Mouse (Mus musculus) midbrain, embryonic 16.5 days (tissue): ENCODE results near the gene Dbh. TPM values are rescaled to one million over a fixed set of nuclear protein-coding genes. Genes with fewer than 3 reads are reported as not detected.
A peak's percentile ranks its signal among the peaks of the same experiment; 100 is the strongest.

Experiments used
- ATAC-seq: fragments of 200-750 bp; cut with Nextera tagmentation; 2 replicates; pipeline ENCODE4 v1.8.0; 2017; ENCODE audit warnings: moderate TSS enrichment
- H3K27ac ChIP-seq: fragments of 300-500 bp; sonication (generic); 2 replicates; pipeline ENCODE4 v1.5.1; 2014; ENCODE audit warnings: mild to moderate bottlenecking, low read length, mixed read lengths
- H3K27me3 ChIP-seq: fragments of 300-500 bp; sonication (generic); 2 replicates; pipeline ENCODE4 v1.6.1; 2014; ENCODE audit warnings: low read depth, low read length, mixed read lengths; ENCODE audit not compliant: control insufficient read depth, insufficient read depth
- H3K36me3 ChIP-seq: fragments of 300-500 bp; sonication (generic); 2 replicates; pipeline ENCODE4 v1.6.1; 2014; ENCODE audit warnings: mild to moderate bottlenecking, low read length, moderate library complexity, mixed read lengths; ENCODE audit not compliant: control insufficient read depth, insufficient read depth
- H3K4me1 ChIP-seq: fragments of 300-500 bp; sonication (generic); 2 replicates; pipeline ENCODE4 v1.6.1; 2014; ENCODE audit warnings: mild to moderate bottlenecking, low read length, mixed read lengths; ENCODE audit not compliant: control insufficient read depth, insufficient read depth
- H3K4me2 ChIP-seq: fragments of 300-500 bp; sonication (generic); 2 replicates; pipeline ENCODE4 v1.6.1; 2014; ENCODE audit warnings: mild to moderate bottlenecking, low read length, mixed read lengths
- H3K4me3 ChIP-seq: fragments of 300-500 bp; sonication (generic); 2 replicates; pipeline ENCODE4 v1.5.1; 2014; ENCODE audit warnings: low read depth, mild to moderate bottlenecking, low read length, moderate library complexity, mixed read lengths
- H3K9ac ChIP-seq: fragments of 300-500 bp; sonication (generic); 2 replicates; pipeline ENCODE4 v1.6.1; 2014; ENCODE audit warnings: low read depth, low read length, mixed read lengths
- H3K9me3 ChIP-seq: fragments of 300-500 bp; sonication (generic); replicated peaks from 2 replicates; pipeline ENCODE4 v1.6.1; 2014; ENCODE audit warnings: mild to moderate bottlenecking, low read length, mixed read lengths; ENCODE audit not compliant: control insufficient read depth, poor library complexity, severe bottlenecking
- WGBS: fragments of 180-500 bp; shearing (Covaris S2); extraction: QIAGEN DNeasy Blood & Tissue Kit; methylation state at CpG from one replicate; pipeline ENCODE4 v1.1.7; 2014; 5-methylcytosine and 5-hydroxymethylcytosine counted together
- polyA plus RNA-seq: library from polyadenylated mRNA; unstranded; fragments of >200 nt; fragmentation: Nextera tagmentation; extraction: Ambion mirVana; gene quantifications from 2 replicates; pipeline ENCODE4 v1.2.1, GENCODE M21; 2015

The Dbh gene
- polyA plus RNA-seq, 1 experiment from 2014 or later = 0.88 TPM

- no peak overlapping the region for H3K4me2 ChIP-seq
- no peak for ATAC-seq
- H3K4me1 ChIP-seq = no peaks in the 10 kb centered on the region
- 75% methylated on average over 3 of the region's 3 CpGs for WGBS
- H3K36me3 ChIP-seq = no peaks in the 10 kb centered on the region
- no peaks in the 10 kb centered on the region for H3K9me3 ChIP-seq
- no peak overlapping the region for H3K4me3 ChIP-seq
- no peak overlapping the region for H3K9ac ChIP-seq
- no peaks in the 10 kb centered on the region for H3K27me3 ChIP-seq
- H3K27ac ChIP-seq = no peak overlapping the region
Measured at GRCm38 (mm10) chr2:27128990-27129389, 36.0 kb upstream of the Dbh start.

- Histone ChIP-seq H3K4me1 (no peaks in the 10 kb centered on the region), H3K9me3 (no peaks in the 10 kb centered on the region), H3K27ac (no peak overlapping the region), H3K4me3 (no peak overlapping the region), H3K36me3 (no peaks in the 10 kb centered on the region), H3K4me2 (no peak overlapping the region), H3K9ac (no peak overlapping the region), H3K27me3 (peaks cover 3% of the 10 kb centered on the region)
- 90% methylated on average over 5 of the region's 5 CpGs for WGBS
- no peak for ATAC-seq
Measured at GRCm38 (mm10) chr2:27135935-27136334, 29.1 kb upstream of the Dbh start.

DNA sequence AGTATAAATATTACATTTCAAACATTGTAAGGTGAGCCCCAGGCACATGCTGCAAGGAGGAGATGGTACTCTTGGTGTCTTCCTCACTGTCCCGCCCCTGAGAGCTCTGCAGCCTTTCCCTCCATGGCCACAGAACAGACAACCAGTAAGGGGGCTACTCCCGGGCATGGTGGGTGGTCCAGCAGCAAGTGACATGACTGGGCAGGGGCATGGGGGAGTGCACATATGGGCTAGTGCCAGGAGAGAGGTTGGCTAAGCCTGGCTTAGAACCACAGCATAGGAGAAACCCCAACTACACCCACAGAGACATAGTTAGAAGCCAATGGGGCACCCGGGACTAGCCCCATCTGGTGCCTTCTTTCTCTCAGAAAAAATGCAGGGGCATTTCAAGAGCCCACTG lies 28.7 kb upstream of the Dbh start:
- no peaks in the 10 kb centered on the region for H3K9me3 ChIP-seq
- peaks cover 6% of the 10 kb centered on the region for H3K27me3 ChIP-seq
- 70% methylated on average over 3 of the region's 3 CpGs for WGBS
- H3K36me3 ChIP-seq = no peaks in the 10 kb centered on the region
- no peak overlapping the region for H3K4me3 ChIP-seq
- H3K9ac ChIP-seq = no peak overlapping the region
- no peak overlapping the region for H3K4me2 ChIP-seq
- H3K27ac ChIP-seq = no peak overlapping the region
- no peak for ATAC-seq
- H3K4me1 ChIP-seq = no peaks in the 10 kb centered on the region

- no peak for ATAC-seq
- H3K4me2 ChIP-seq = no peak overlapping the region
- peaks cover 10% of the 10 kb centered on the region for H3K27me3 ChIP-seq
- no peak overlapping the region for H3K27ac ChIP-seq
- H3K36me3 ChIP-seq = no peaks in the 10 kb centered on the region
- H3K9ac ChIP-seq = no peak overlapping the region
- H3K4me1 ChIP-seq = no peaks in the 10 kb centered on the region; the same call in 1 of the 2 replicates
- WGBS = 88% methylated on average over 1 of the region's 1 CpGs
- no peak overlapping the region for H3K4me3 ChIP-seq
- no peaks in the 10 kb centered on the region for H3K9me3 ChIP-seq
Measured at GRCm38 (mm10) chr2:27136789-27137188, 28.2 kb upstream of the Dbh start.

DNA sequence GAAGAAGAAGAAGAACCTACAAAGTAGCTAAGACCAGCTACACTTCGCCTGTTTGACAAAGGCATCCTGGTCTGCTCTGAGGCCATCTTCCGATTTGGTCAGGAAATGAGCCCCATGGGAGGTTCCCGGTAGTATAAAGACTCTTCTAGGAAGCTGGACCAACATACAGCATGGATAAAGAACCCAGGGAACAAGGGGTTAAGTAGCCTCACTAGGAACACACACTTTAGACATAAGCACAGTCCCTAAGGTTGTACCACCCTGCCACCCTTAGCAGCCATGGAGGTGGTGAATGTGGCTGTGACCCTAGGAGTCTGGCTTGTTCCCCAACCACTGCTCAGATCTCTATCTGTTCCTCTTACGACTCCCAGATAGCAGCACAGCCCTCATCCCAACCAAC lies 26.7 kb upstream of the Dbh start:
- Histone ChIP-seq H3K36me3 (no peaks in the 10 kb centered on the region), H3K27me3 (peaks cover 12% of the 10 kb centered on the region), H3K4me3 (no peak overlapping the region), H3K4me1 (peaks cover 5% of the 10 kb centered on the region; the same call in 1 of the 2 replicates), H3K9ac (no peak overlapping the region), H3K4me2 (no peak overlapping the region), H3K27ac (no peak overlapping the region), H3K9me3 (no peaks in the 10 kb centered on the region)
- no peak for ATAC-seq
- WGBS = 74% methylated on average over 4 of the region's 4 CpGs

GRCm38 (mm10) chr2:27141950-27142693 lies 22.9 kb upstream of the Dbh start, which contains the start of gene Fam163b:
Fam163b (minus strand) TSS chr2:27142491.
- 1% methylated on average over 54 of the region's 62 CpGs for WGBS
- peak within 1 kb of the TSS; percentile 89 for H3K4me2 ChIP-seq

GRCm38 (mm10) chr2:27144957-27145356 lies 20.1 kb upstream of the Dbh start:
- Histone ChIP-seq H3K27ac (no peak overlapping the region), H3K36me3 (no peaks in the 10 kb centered on the region), H3K4me2 (no peak overlapping the region), H3K4me1 (peaks cover 10% of the 10 kb centered on the region), H3K9me3 (no peaks in the 10 kb centered on the region), H3K9ac (no peak overlapping the region), H3K27me3 (peaks cover 12% of the 10 kb centered on the region), H3K4me3 (no peak overlapping the region)
- ATAC-seq = no peak
- WGBS = 73% methylated on average over 2 of the region's 2 CpGs

More at GRCm38 (mm10) chr2:27141950-27142693, 22.9 kb upstream of the Dbh start, which contains the start of gene Fam163b:
- Histone ChIP-seq H3K27ac (no peak within 1 kb of the TSS), H3K36me3 (no peaks in the 10 kb centered on the region), H3K27me3 (peaks cover 12% of the 10 kb centered on the region), H3K9ac (peak within 1 kb of the TSS; percentile 66), H3K4me1 (peaks cover 5% of the 10 kb centered on the region; the same call in 1 of the 2 replicates), H3K4me3 (peak within 1 kb of the TSS; percentile 52), H3K9me3 (no peaks in the 10 kb centered on the region)
- peak; percentile 88 for ATAC-seq

- Histone ChIP-seq H3K9ac (no peak overlapping the region), H3K9me3 (no peaks in the 10 kb centered on the region), H3K4me3 (no peak overlapping the region), H3K4me1 (peaks cover 9% of the 10 kb centered on the region), H3K36me3 (no peaks in the 10 kb centered on the region), H3K27me3 (peaks cover 1% of the 10 kb centered on the region; the same call in 1 of the 2 replicates), H3K4me2 (no peak overlapping the region), H3K27ac (no peak overlapping the region)
- 83% methylated on average over 6 of the region's 6 CpGs for WGBS
- no peak for ATAC-seq
Measured at GRCm38 (mm10) chr2:27146840-27147239, 18.2 kb upstream of the Dbh start.

GRCm38 (mm10) chr2:27149457-27149856 lies 15.6 kb upstream of the Dbh start:
- WGBS = 0% methylated on average over 2 of the region's 2 CpGs
- no peak overlapping the region for H3K4me3 ChIP-seq
- H3K9me3 ChIP-seq = no peaks in the 10 kb centered on the region
- ATAC-seq = no peak
- H3K9ac ChIP-seq = no peak overlapping the region
- H3K27ac ChIP-seq = no peak overlapping the region
- no peak overlapping the region for H3K4me2 ChIP-seq
- H3K27me3 ChIP-seq = no peaks in the 10 kb centered on the region
- peaks cover 9% of the 10 kb centered on the region for H3K4me1 ChIP-seq
- H3K36me3 ChIP-seq = no peaks in the 10 kb centered on the region
